Mouse (Mus musculus) stomach, postnatal 0 days (tissue): ENCODE measurements around the gene Gucd1.

Experiments used
- CTCF ChIP-seq: IDR thresholded peaks from 2 replicates; pipeline ENCODE4 v1.5.1; 2016; ENCODE audit warnings: antibody characterized with exemption, low read depth, mild to moderate bottlenecking, moderate library complexity
- EP300 ChIP-seq: optimal IDR thresholded peaks from 2 replicates; pipeline ENCODE3; 2016; ENCODE audit warnings: antibody characterized with exemption

DNA sequence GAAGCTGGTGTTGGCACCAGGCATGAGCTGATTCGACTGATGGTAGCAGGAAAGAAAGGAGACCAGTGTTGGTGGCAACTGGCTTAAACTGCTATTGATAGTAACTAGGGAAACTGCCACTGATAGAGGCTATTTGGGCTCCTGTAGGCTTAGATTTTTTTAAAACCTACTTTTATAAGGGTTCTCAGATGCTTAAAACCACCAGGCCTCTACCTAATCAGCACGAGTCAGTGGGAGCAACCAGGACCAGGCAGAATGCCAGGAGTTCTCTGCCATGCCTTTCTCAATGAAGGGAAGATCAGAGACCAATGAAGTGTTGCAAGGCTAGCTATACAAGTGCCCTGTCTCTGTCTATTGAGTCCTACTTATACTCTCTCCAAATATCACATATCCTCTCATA is 28.2 kb downstream of the Gucd1 start:
- no peak for TF ChIP-seq CTCF
- no peak for TF ChIP-seq EP300
